Comparison of ENCODE assay signal across 31 mouse cellular contexts in genomic region chr10:18657588-18657987, GRCm38 (mm10).
"Had no signal": no experiment of that assay in that cellular context is flagged by ENCODE, and none has a peak within 500 bp of the region (broad histone marks: within the 10 kb centered on the region; RNA-seq: fewer than 3 reads in every experiment).

No protein-coding gene starts in this region.

- H3K27ac ChIP-seq: limb, embryonic 10.5 days; limb, embryonic 12.5 days; limb, embryonic 13.5 days; limb, embryonic 15.5 days; liver, embryonic 12.5 days; liver, embryonic 13.5 days; liver, embryonic 14.5 days; liver, embryonic 15.5 days; lung, embryonic 15.5 days; macrophage; midbrain, embryonic 10.5 days; midbrain, embryonic 12.5 days; midbrain, embryonic 13.5 days; midbrain, embryonic 15.5 days; neural tube, embryonic 12.5 days; neural tube, embryonic 13.5 days had no signal

- H3K4me3 ChIP-seq: limb, embryonic 10.5 days; limb, embryonic 12.5 days; limb, embryonic 13.5 days; limb, embryonic 15.5 days; liver, embryonic 12.5 days; liver, embryonic 13.5 days; liver, embryonic 15.5 days; lung, embryonic 15.5 days; megakaryocyte, embryonic 14.5 days; midbrain, embryonic 10.5 days; midbrain, embryonic 12.5 days; midbrain, embryonic 13.5 days; midbrain, embryonic 15.5 days; myocyte; neural tube, embryonic 12.5 days; neural tube, embryonic 13.5 days had no signal

- ATAC-seq: liver, embryonic 12.5 days; liver, postnatal 0 days; lung, postnatal 0 days; midbrain, embryonic 13.5 days; midbrain, embryonic 15.5 days; midbrain, embryonic 16.5 days had no signal

- DNase-seq: left cerebral cortex, postnatal 4 days; liver; liver, embryonic 13.5 days; liver, postnatal 0 days; lung, adult 18-20 months; lung, adult 2 months; lung, embryonic 14.5 days; lung, postnatal 10 days; lung, postnatal 14 days; lung, postnatal 36 days; lung, postnatal 4 days; midbrain, embryonic 14.5 days had no signal
